Mouse (Mus musculus) cerebellum, adult 9-10 months (tissue): ENCODE results near the gene Prps1l3.
A peak's percentile ranks its signal among the peaks of the same experiment; 100 is the strongest.
"Not testable (repeated sequence)": the region's sequence is repeated elsewhere in the genome, so short reads cannot be mapped to it uniquely, and the experiment has no call there.

Experiments
- DNase-seq: peaks from one replicate; pipeline ENCODE4 v3.0.0; 2022

Gene Prps1l3

GRCm38 (mm10) chr12:57230192-57230706 lies at the start of gene Prps1l3, which contains the start of gene Mipol1:
Gene Prps1l3 (plus strand): TSS chr12:57230412.
Gene Mipol1 (plus strand): TSS chr12:57230427.
- peak; percentile 88 for DNase-seq

- DNase-seq, result no peak
Observed at GRCm38 (mm10) chr12:57184401-57185147, 45.6 kb upstream of the Prps1l3 start.

GRCm38 (mm10) chr12:57185475-57185874 lies 44.7 kb upstream of the Prps1l3 start:
- DNase-seq, result no peak

- DNase-seq, result no peak
Observed at GRCm38 (mm10) chr12:57186126-57186525, 44.1 kb upstream of the Prps1l3 start.

- no peak for DNase-seq
Observed at GRCm38 (mm10) chr12:57187032-57187431, 43.2 kb upstream of the Prps1l3 start.

GRCm38 (mm10) chr12:57194609-57195008 lies 35.6 kb upstream of the Prps1l3 start:
- DNase-seq, result peak; percentile 17

GRCm38 (mm10) chr12:57196286-57196607 lies 34.0 kb upstream of the Prps1l3 start:
- DNase-seq, result no peak

GRCm38 (mm10) chr12:57196608-57197362 lies 33.4 kb upstream of the Prps1l3 start:
- no peak for DNase-seq

GRCm38 (mm10) chr12:57197363-57198026 lies 32.7 kb upstream of the Prps1l3 start, which contains the start of gene Slc25a21:
Gene Slc25a21 (minus strand): TSS chr12:57197472.
- DNase-seq, result no peak

GRCm38 (mm10) chr12:57198269-57198668 lies 31.9 kb upstream of the Prps1l3 start:
- no peak for DNase-seq

- no peak for DNase-seq
Observed at GRCm38 (mm10) chr12:57199427-57199826, 30.8 kb upstream of the Prps1l3 start.

- DNase-seq, result no peak
Observed at GRCm38 (mm10) chr12:57201901-57202300, 28.3 kb upstream of the Prps1l3 start.

- no peak for DNase-seq
Observed at GRCm38 (mm10) chr12:57204276-57204851, 25.8 kb upstream of the Prps1l3 start.

- DNase-seq, result peak; percentile 36
Observed at GRCm38 (mm10) chr12:57211353-57212311, 18.6 kb upstream of the Prps1l3 start.

GRCm38 (mm10) chr12:57212463-57212862 lies 17.7 kb upstream of the Prps1l3 start:
- not testable (repeated sequence) for DNase-seq

GRCm38 (mm10) chr12:57226411-57226810 lies 3.8 kb upstream of the Prps1l3 start:
- no peak for DNase-seq

GRCm38 (mm10) chr12:57227776-57228175 lies 2.4 kb upstream of the Prps1l3 start:
- no peak for DNase-seq

- DNase-seq, result no peak
Observed at GRCm38 (mm10) chr12:57229703-57230102, 509 bp upstream of the Prps1l3 start.

- DNase-seq, result peak; percentile 47
Observed at GRCm38 (mm10) chr12:57231085-57231875, 1.1 kb downstream of the Prps1l3 start.

- DNase-seq, result no peak
Observed at GRCm38 (mm10) chr12:57233386-57233785, 3.2 kb downstream of the Prps1l3 start.
